Mouse (Mus musculus): ENCODE data around the gene Smpdl3a.

The Smpdl3a gene

GRCm38 (mm10) chr10:57819209-57819608, 25.1 kb downstream of the Smpdl3a start:
- DNase-seq (ENCODE audit: low spot score in 2 of 2) = no peak

- no peak for DNase-seq (ENCODE audit: low spot score in 2 of 2)
Observed at GRCm38 (mm10) chr10:57822473-57822872, 28.3 kb downstream of the Smpdl3a start.

- no peak for DNase-seq (ENCODE audit: low spot score in 2 of 2)
Observed at GRCm38 (mm10) chr10:57828649-57829048, 34.5 kb downstream of the Smpdl3a start.

GRCm38 (mm10) chr10:57829621-57830020, 35.5 kb downstream of the Smpdl3a start:
- no peak for DNase-seq (ENCODE audit: low spot score in 2 of 2)

GRCm38 (mm10) chr10:57835094-57835493, 41.0 kb downstream of the Smpdl3a start:
- DNase-seq (ENCODE audit: low spot score in 2 of 2) = no peak

- no peak for DNase-seq (ENCODE audit: low spot score in 2 of 2)
Observed at GRCm38 (mm10) chr10:57835982-57836381, 41.8 kb downstream of the Smpdl3a start.

- DNase-seq (ENCODE audit: low spot score in 2 of 2) = peak; percentile 31 to 44
Observed at GRCm38 (mm10) chr10:57841638-57842509, 47.7 kb downstream of the Smpdl3a start.

GRCm38 (mm10) chr10:57847916-57848682, 54.0 kb downstream of the Smpdl3a start:
- DNase-seq (ENCODE audit: low spot score in 2 of 2) = no peak
